Mouse (Mus musculus) heart, adult 11 months (tissue): ENCODE results near the gene Ptprm.
A peak's percentile ranks its signal among the peaks of the same experiment; 100 is the strongest.

Source experiments
- DNase-seq: peaks from one replicate; pipeline ENCODE4 v3.0.0; 2022

Gene Ptprm

GRCm38 (mm10) chr17:66960986-66961385, 393.3 kb downstream of the Ptprm start:
- DNase-seq, result peak; percentile 93

- DNase-seq, result no peak
Measured at GRCm38 (mm10) chr17:66960557-66960956, 393.7 kb downstream of the Ptprm start.

- no peak for DNase-seq
Measured at GRCm38 (mm10) chr17:66959815-66960214, 394.4 kb downstream of the Ptprm start.

GRCm38 (mm10) chr17:66958766-66959165, 395.5 kb downstream of the Ptprm start:
- DNase-seq, result no peak

- no peak for DNase-seq
Measured at GRCm38 (mm10) chr17:66944498-66944897, 409.8 kb downstream of the Ptprm start.

GRCm38 (mm10) chr17:66943539-66943938, 410.7 kb downstream of the Ptprm start:
- DNase-seq, result no peak

GRCm38 (mm10) chr17:66925611-66926010, 428.6 kb downstream of the Ptprm start:
- DNase-seq, result peak; percentile 56

GRCm38 (mm10) chr17:66914696-66915095, 439.6 kb downstream of the Ptprm start:
- no peak for DNase-seq

GRCm38 (mm10) chr17:66912533-66912932, 441.7 kb downstream of the Ptprm start:
- peak; percentile 44 for DNase-seq

- DNase-seq, result peak; percentile 57
Measured at GRCm38 (mm10) chr17:66912120-66912519, 442.1 kb downstream of the Ptprm start.

- DNase-seq, result peak; percentile 58
Measured at GRCm38 (mm10) chr17:66909901-66910300, 444.4 kb downstream of the Ptprm start.

- peak; percentile 65 for DNase-seq
Measured at GRCm38 (mm10) chr17:66908921-66909320, 445.3 kb downstream of the Ptprm start.

GRCm38 (mm10) chr17:66894181-66894580, 460.1 kb downstream of the Ptprm start:
- DNase-seq, result peak; percentile 73

GRCm38 (mm10) chr17:66891916-66892315, 462.3 kb downstream of the Ptprm start:
- peak; percentile 67 for DNase-seq

- peak; percentile 35 for DNase-seq
Measured at GRCm38 (mm10) chr17:66891067-66891862, 463.0 kb downstream of the Ptprm start.

GRCm38 (mm10) chr17:66882304-66882703, 472.0 kb downstream of the Ptprm start:
- peak; percentile 96 for DNase-seq

- peak; percentile 41 for DNase-seq
Measured at GRCm38 (mm10) chr17:66880969-66881701, 473.1 kb downstream of the Ptprm start.

GRCm38 (mm10) chr17:66879151-66879550, 475.1 kb downstream of the Ptprm start:
- DNase-seq, result peak; percentile 23

GRCm38 (mm10) chr17:66877582-66877981, 476.7 kb downstream of the Ptprm start:
- peak; percentile 56 for DNase-seq

GRCm38 (mm10) chr17:66874810-66875209, 479.4 kb downstream of the Ptprm start:
- DNase-seq, result peak; percentile 67

- peak; percentile 63 for DNase-seq
Measured at GRCm38 (mm10) chr17:66871396-66871795, 482.9 kb downstream of the Ptprm start.

- peak; percentile 65 for DNase-seq
Measured at GRCm38 (mm10) chr17:66869581-66870002, 484.7 kb downstream of the Ptprm start.

- no peak for DNase-seq
Measured at GRCm38 (mm10) chr17:66864441-66864840, 489.8 kb downstream of the Ptprm start.

GRCm38 (mm10) chr17:66861557-66861956, 492.7 kb downstream of the Ptprm start:
- peak; percentile 92 for DNase-seq
